ENCODE assay signal across 17 mouse cellular contexts in the genomic region with DNA sequence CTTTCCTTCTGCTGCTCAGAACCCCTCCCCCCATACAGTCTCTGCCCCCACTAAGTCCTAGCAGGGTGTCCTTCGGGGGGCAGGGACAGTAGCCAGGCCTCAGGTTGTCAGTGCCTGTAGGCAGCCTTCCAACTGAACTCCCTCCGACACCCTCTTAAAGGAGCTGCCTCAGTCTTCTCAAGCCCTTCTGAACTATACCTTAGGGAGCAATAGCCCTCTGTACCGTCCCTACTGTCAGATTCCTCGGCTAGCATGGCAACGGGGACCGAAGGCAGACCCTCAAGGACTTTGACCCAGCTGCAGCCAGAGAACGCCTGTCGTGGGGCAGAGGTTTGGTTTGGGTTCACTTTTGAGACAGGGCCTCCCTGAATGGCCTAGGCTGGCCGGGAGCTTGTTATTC. TPM values are rescaled to one million over a fixed set of nuclear protein-coding genes. Genes with fewer than 3 reads are reported as not detected.
DNase-seq lines count a peak whose midpoint lies in the region; ATAC-seq and TF ChIP-seq lines count a peak whose summit lies in the region.
"Had no signal": no experiment of that assay in that cellular context is flagged by ENCODE, and none has a peak within 500 bp of the region (broad histone marks: within the 10 kb centered on the region; RNA-seq: fewer than 3 reads in every experiment).

No protein-coding gene starts in this region.

- no peaks in the 10 kb centered on the region for H3K9me3 ChIP-seq in intestine, embryonic 15.5 days
- H3K9me3 ChIP-seq in intestine, postnatal 0 days (ENCODE audit: control insufficient read depth), result no peaks in the 10 kb centered on the region
- no peaks in the 10 kb centered on the region for H3K9me3 ChIP-seq in liver, embryonic 11.5 days (ENCODE audit: control insufficient read depth, low read length)
- no peaks in the 10 kb centered on the region for H3K9me3 ChIP-seq in liver, postnatal 0 days (ENCODE audit: low read length)
- H3K9me3 ChIP-seq in limb, embryonic 10.5 days (replicated peaks), result no peaks in the 10 kb centered on the region
- no peaks in the 10 kb centered on the region for H3K9me3 ChIP-seq in neural tube, embryonic 15.5 days (replicated peaks)
- H3K9me3 ChIP-seq: forebrain, embryonic 13.5 days; neural tube, embryonic 13.5 days had no signal

- WGBS in intestine, embryonic 15.5 days, result 52% methylated on average over 9 of the region's 9 CpGs
- 39% methylated on average over 9 of the region's 9 CpGs for WGBS in intestine, postnatal 0 days
- 67% methylated on average over 9 of the region's 9 CpGs for WGBS in liver, embryonic 11.5 days
- 70% methylated on average over 9 of the region's 9 CpGs for WGBS in liver, postnatal 0 days (ENCODE audit: insufficient replicate concordance)
- 73% methylated on average over 9 of the region's 9 CpGs for WGBS in limb, embryonic 10.5 days
- 55% methylated on average over 9 of the region's 9 CpGs for WGBS in neural tube, embryonic 15.5 days

- no peak overlapping the region for H3K9ac ChIP-seq in intestine, embryonic 15.5 days
- no peak overlapping the region for H3K9ac ChIP-seq in intestine, postnatal 0 days (ENCODE audit: low read depth, low read length)
- no peak overlapping the region for H3K9ac ChIP-seq in liver, embryonic 11.5 days (ENCODE audit: low read depth, low read length)
- no peak overlapping the region for H3K9ac ChIP-seq in liver, postnatal 0 days (replicated peaks)
- no peak overlapping the region for H3K9ac ChIP-seq in neural tube, embryonic 15.5 days (replicated peaks)
- H3K9ac ChIP-seq: forebrain, embryonic 13.5 days; neural tube, embryonic 13.5 days had no signal

- ATAC-seq in intestine, embryonic 15.5 days, result peak; percentile 16; the same call in 1 of the 2 replicates
- ATAC-seq in intestine, postnatal 0 days, result no peak
- no peak for ATAC-seq in liver, embryonic 11.5 days (replicated peaks; ENCODE audit: low FRiP score)
- ATAC-seq in liver, postnatal 0 days, result no peak
- no peak for ATAC-seq in neural tube, embryonic 15.5 days (ENCODE audit: low FRiP score)
- ATAC-seq: forebrain, embryonic 13.5 days; inflammation-experienced regulatory T-cells, adult 6 months had no signal

- no peak overlapping the region for H3K4me2 ChIP-seq in intestine, embryonic 15.5 days (replicated peaks)
- no peak overlapping the region for H3K4me2 ChIP-seq in intestine, postnatal 0 days (replicated peaks; ENCODE audit: low read depth)
- no peak overlapping the region for H3K4me2 ChIP-seq in liver, embryonic 11.5 days
- H3K4me2 ChIP-seq in liver, postnatal 0 days (ENCODE audit: low read depth, low read length), result no peak overlapping the region
- H3K4me2 ChIP-seq in neural tube, embryonic 15.5 days, result no peak overlapping the region
- H3K4me2 ChIP-seq: forebrain, embryonic 13.5 days; neural tube, embryonic 13.5 days had no signal

- no peak for DNase-seq in liver, embryonic 11.5 days (ENCODE audit: low spot score)
- DNase-seq in liver, postnatal 0 days, result no peak
- no peak for DNase-seq in limb, embryonic 10.5 days (ENCODE audit: low spot score)
- DNase-seq in thymus, postnatal 10 days (ENCODE audit: low spot score in 2 of 2), result no peak
- DNase-seq: adrenal gland, postnatal 10 days; cerebellum, postnatal 10 days; embryo, embryonic 11 days; heart, adult 2 months; heart, postnatal 10 days; lung, adult 18-20 months had no signal

- H3K27me3 ChIP-seq in intestine, embryonic 15.5 days (replicated peaks), result no peaks in the 10 kb centered on the region
- H3K27me3 ChIP-seq in intestine, postnatal 0 days (replicated peaks; ENCODE audit: control insufficient read depth, insufficient read depth, low read length), result no peaks in the 10 kb centered on the region
- H3K27me3 ChIP-seq in liver, embryonic 11.5 days (replicated peaks; ENCODE audit: control insufficient read depth, insufficient read depth, low read length), result no peaks in the 10 kb centered on the region
- no peaks in the 10 kb centered on the region for H3K27me3 ChIP-seq in liver, postnatal 0 days (ENCODE audit: insufficient read depth, low read length)
- H3K27me3 ChIP-seq in limb, embryonic 10.5 days (ENCODE audit: low read depth, poor library complexity, severe bottlenecking), result no peaks in the 10 kb centered on the region
- H3K27me3 ChIP-seq in neural tube, embryonic 15.5 days (replicated peaks), result no peaks in the 10 kb centered on the region
- H3K27me3 ChIP-seq: forebrain, embryonic 13.5 days; neural tube, embryonic 13.5 days had no signal

- no peak for TF ChIP-seq CTCF in intestine, postnatal 0 days (IDR thresholded peaks at IDR 0.05; ENCODE audit: low read depth)
- TF ChIP-seq CTCF in liver, postnatal 0 days (IDR thresholded peaks at IDR 0.05; ENCODE audit: low read depth), result no peak

- no peaks in the 10 kb centered on the region for H3K36me3 ChIP-seq in intestine, embryonic 15.5 days
- H3K36me3 ChIP-seq in intestine, postnatal 0 days (ENCODE audit: control insufficient read depth, insufficient read depth), result no peaks in the 10 kb centered on the region
- no peaks in the 10 kb centered on the region for H3K36me3 ChIP-seq in liver, embryonic 11.5 days (ENCODE audit: control insufficient read depth, insufficient read depth, low read length)
- no peaks in the 10 kb centered on the region for H3K36me3 ChIP-seq in liver, postnatal 0 days (replicated peaks; ENCODE audit: insufficient read depth, low read length)
- no peaks in the 10 kb centered on the region for H3K36me3 ChIP-seq in limb, embryonic 10.5 days
- no peaks in the 10 kb centered on the region for H3K36me3 ChIP-seq in neural tube, embryonic 15.5 days
- H3K36me3 ChIP-seq: neural tube, embryonic 13.5 days had no signal

- no peak overlapping the region for H3K27ac ChIP-seq in intestine, embryonic 15.5 days
- H3K27ac ChIP-seq in intestine, postnatal 0 days (ENCODE audit: low read depth, low read length), result no peak overlapping the region
- peak overlapping the region; percentile 10; the same call in 1 of the 2 replicates for H3K27ac ChIP-seq in liver, embryonic 11.5 days (ENCODE audit: low read depth, low read length)
- no peak overlapping the region for H3K27ac ChIP-seq in liver, postnatal 0 days (ENCODE audit: low read depth)
- peak overlapping the region; percentile 72 for H3K27ac ChIP-seq in limb, embryonic 10.5 days
- H3K27ac ChIP-seq in neural tube, embryonic 15.5 days (replicated peaks), result 0 out of 2 replicates have a peak overlapping the region, but pooled peaks have one; percentile 41
- H3K27ac ChIP-seq: forebrain, embryonic 13.5 days; heart, adult 2 months; macrophage; neural tube, embryonic 13.5 days had no signal

- TF ChIP-seq EP300 in liver, postnatal 0 days (IDR thresholded peaks at IDR 0.05; ENCODE audit: low read depth), result no peak

- H3K4me1 ChIP-seq in intestine, embryonic 15.5 days (replicated peaks), result peaks cover 26% of the 10 kb centered on the region
- H3K4me1 ChIP-seq in intestine, postnatal 0 days (replicated peaks; ENCODE audit: control insufficient read depth, insufficient read depth, low read length), result 0 out of 2 replicates have a peak, but pooled peaks cover 8% of the 10 kb centered on the region
- H3K4me1 ChIP-seq in liver, embryonic 11.5 days (replicated peaks; ENCODE audit: control insufficient read depth, insufficient read depth, low read length), result peaks cover 4% of the 10 kb centered on the region
- peaks cover 15% of the 10 kb centered on the region for H3K4me1 ChIP-seq in liver, postnatal 0 days (ENCODE audit: insufficient read depth)
- peaks cover 39% of the 10 kb centered on the region for H3K4me1 ChIP-seq in limb, embryonic 10.5 days
- peaks cover 30% of the 10 kb centered on the region for H3K4me1 ChIP-seq in neural tube, embryonic 15.5 days

- H3K4me3 ChIP-seq in intestine, embryonic 15.5 days (replicated peaks), result no peak overlapping the region
- H3K4me3 ChIP-seq in intestine, postnatal 0 days (ENCODE audit: low read depth, low read length), result no peak overlapping the region
- H3K4me3 ChIP-seq in liver, embryonic 11.5 days (ENCODE audit: low read depth, low read length), result no peak overlapping the region
- H3K4me3 ChIP-seq in liver, postnatal 0 days (ENCODE audit: low read depth, low read length), result no peak overlapping the region
- no peak overlapping the region for H3K4me3 ChIP-seq in limb, embryonic 10.5 days
- no peak overlapping the region for H3K4me3 ChIP-seq in neural tube, embryonic 15.5 days (replicated peaks)
- H3K4me3 ChIP-seq: forebrain, embryonic 13.5 days; heart, adult 2 months; neural tube, embryonic 13.5 days had no signal

RNA-seq across cellular contexts. Expression of gene Mras, which starts 11.9 kb away (rescaled TPM):
- polyA plus RNA-seq in intestine, embryonic 15.5 days (2015; fragmentation: Nextera tagmentation; extraction: Ambion mirVana), result 11.0 and 12.5 TPM in 2 replicates
- polyA plus RNA-seq in intestine, postnatal 0 days (2015; fragmentation: Nextera tagmentation; extraction: Ambion mirVana), result 7.6 and 9.5 TPM in 2 replicates
- 4.8 and 5.5 TPM in 2 replicates for polyA plus RNA-seq in liver, embryonic 11.5 days (2014; fragmentation: Nextera tagmentation; extraction: Ambion mirVana)
- polyA plus RNA-seq in liver, postnatal 0 days (2015; fragmentation: Nextera tagmentation; extraction: Ambion mirVana), result 1.0 and 1.5 TPM in 2 replicates
- polyA plus RNA-seq in limb, embryonic 10.5 days (2016; fragmentation: Nextera tagmentation; extraction: Ambion mirVana), result 8.8 and 11.9 TPM in 2 replicates
- 42.0 and 50.9 TPM in 2 replicates for polyA plus RNA-seq in neural tube, embryonic 15.5 days (2015; fragmentation: Nextera tagmentation; extraction: Ambion mirVana)

RNA-seq across cellular contexts. Expression of gene Nme9, which starts 26.0 kb away (rescaled TPM):
- polyA plus RNA-seq in intestine, embryonic 15.5 days (2015; fragmentation: Nextera tagmentation; extraction: Ambion mirVana), result 0.25 and 0.33 TPM in 2 replicates
- polyA plus RNA-seq in intestine, postnatal 0 days (2015; fragmentation: Nextera tagmentation; extraction: Ambion mirVana), result 0.46 and 0.71 TPM in 2 replicates
- not detected in 2 replicates for polyA plus RNA-seq in liver, embryonic 11.5 days (2014; fragmentation: Nextera tagmentation; extraction: Ambion mirVana)
- not detected in 2 replicates for polyA plus RNA-seq in liver, postnatal 0 days (2015; fragmentation: Nextera tagmentation; extraction: Ambion mirVana)
- polyA plus RNA-seq in limb, embryonic 10.5 days (2016; fragmentation: Nextera tagmentation; extraction: Ambion mirVana), result not detected in 2 replicates
- polyA plus RNA-seq in neural tube, embryonic 15.5 days (2015; fragmentation: Nextera tagmentation; extraction: Ambion mirVana), result 0.13 and 0.29 TPM in 2 replicates
- polyA plus RNA-seq: inflammation-experienced regulatory T-cells, adult 6 months; macrophage; neural tube, embryonic 13.5 days had no signal

Comparison
In these comparisons a context has a peak if more than half of its experiments do, and no peak if none do; other contexts are left out.
1. H3K27ac ChIP-seq: peak in liver, embryonic 11.5 days (single experiment), limb, embryonic 10.5 days (single experiment) and neural tube, embryonic 15.5 days (single experiment); none in intestine, embryonic 15.5 days (single experiment), intestine, postnatal 0 days (single experiment) and liver, postnatal 0 days (single experiment).